Mouse (Mus musculus) cerebellum, adult 11 months (tissue): ENCODE data around the gene Clca4b.
"Not testable (repeated sequence)": the region's sequence is repeated elsewhere in the genome, so short reads cannot be mapped to it uniquely, and the experiment has no call there.

Source experiments
- DNase-seq: peaks from one replicate; pipeline ENCODE4 v3.0.0; 2022

The Clca4b gene

DNA sequence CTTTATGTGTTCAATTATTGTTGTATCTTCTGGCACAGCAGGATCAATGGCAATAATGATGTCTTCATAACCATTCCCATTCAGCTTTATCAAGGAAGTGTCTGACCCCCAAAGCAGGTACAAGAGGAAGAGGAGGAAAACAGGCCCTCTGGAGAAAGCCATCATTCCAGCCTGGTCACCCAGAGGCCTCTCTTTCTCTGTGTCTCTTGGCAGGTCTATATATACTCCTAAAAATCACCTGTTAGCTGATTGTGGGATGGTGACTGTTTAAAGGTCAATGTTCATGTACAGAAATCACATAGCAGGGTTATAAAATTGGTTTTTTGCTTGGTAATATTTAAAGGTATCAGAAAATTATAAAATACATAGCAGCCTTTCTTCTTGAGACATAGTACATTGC lies at the start of gene Clca4b:
Gene Clca4b (minus strand): TSS at position 195 of the 400 bp plus-strand sequence.
- no peak for DNase-seq

GRCm38 (mm10) chr3:144980551-144980950 lies 48.2 kb upstream of the Clca4b start:
- no peak for DNase-seq

DNA sequence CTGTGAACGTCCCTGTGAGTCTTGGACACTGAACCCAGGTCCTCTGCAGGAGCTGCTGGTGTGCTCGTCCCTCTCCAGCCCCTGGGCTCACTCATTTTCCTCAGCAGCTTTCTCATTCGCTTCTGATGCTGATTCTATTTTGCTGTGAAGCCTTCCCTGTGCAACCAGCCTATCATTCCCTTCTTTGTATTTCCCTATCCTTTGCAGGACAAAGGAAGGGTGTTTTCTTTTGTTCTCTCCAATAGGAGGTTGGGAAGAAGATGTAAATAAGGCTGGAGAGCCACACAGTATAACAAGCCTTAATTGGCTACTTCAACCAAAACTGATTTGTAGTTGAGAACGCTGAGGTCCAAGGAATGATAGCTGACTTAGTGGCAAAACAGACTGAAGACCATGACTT lies 45.3 kb upstream of the Clca4b start:
- no peak for DNase-seq

GRCm38 (mm10) chr3:144976091-144976490 lies 43.8 kb upstream of the Clca4b start:
- no peak for DNase-seq

GRCm38 (mm10) chr3:144974945-144975344 lies 42.6 kb upstream of the Clca4b start, which contains the start of gene Clca4a:
Gene Clca4a, minus strand, starts transcription at chr3:144975045.
- no peak for DNase-seq

DNA sequence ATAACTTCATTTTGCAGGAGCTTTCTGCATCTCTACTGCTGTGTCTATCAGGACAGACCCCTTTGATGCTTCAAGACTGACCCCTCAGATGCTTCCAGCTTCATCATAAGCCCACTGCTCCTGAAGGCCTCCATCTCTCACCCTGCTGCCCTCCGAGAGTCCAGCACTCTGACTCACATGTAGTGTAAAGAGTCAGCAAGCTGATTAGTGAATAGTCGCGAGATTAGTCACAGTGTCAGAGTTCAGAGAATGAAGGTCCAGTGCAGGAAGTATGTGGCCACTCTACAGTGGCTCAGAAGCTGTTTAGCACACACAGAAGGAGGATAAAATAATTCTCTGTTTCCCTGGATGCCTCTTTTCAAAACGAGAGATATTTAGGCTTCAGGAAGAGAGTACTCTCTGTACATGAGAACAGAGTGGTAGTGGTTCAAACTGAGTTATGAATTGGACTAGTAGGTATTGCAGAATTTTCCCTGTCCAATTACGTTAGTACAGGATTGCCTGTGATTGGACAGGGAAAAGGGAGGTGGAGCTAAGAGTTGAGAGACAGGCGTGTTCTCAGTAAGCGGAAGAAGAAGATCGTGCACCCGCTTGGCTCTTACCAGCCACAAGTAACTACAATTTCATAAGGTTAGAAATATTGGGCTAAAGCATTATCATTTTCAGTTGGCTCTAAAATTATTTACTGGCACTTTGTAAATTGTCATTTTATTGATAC lies 39.4 kb upstream of the Clca4b start:
- no peak for DNase-seq

GRCm38 (mm10) chr3:144969755-144970154 lies 37.4 kb upstream of the Clca4b start:
- no peak for DNase-seq

- DNase-seq: no peak
Observed at GRCm38 (mm10) chr3:144966074-144966473, 33.7 kb upstream of the Clca4b start.

DNA sequence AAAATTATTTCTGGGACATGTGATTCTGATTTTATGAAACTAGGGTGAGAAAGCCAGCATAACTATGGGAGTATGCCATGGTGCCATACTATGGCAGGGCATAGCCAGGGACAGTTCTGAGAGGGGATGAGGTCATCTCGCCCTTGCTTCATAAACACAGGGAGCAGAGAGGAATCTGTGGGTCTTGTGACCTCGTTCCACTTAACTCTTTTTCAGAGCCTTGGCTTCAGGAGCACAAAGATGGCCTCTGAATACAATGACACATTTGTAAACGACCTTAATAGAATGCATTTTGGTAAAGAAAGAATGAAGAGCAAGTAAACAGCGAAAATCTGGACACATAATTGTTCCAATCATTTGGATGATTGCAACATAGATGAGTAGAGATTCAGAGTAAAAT lies 18.5 kb upstream of the Clca4b start:
- DNase-seq: no peak

DNA sequence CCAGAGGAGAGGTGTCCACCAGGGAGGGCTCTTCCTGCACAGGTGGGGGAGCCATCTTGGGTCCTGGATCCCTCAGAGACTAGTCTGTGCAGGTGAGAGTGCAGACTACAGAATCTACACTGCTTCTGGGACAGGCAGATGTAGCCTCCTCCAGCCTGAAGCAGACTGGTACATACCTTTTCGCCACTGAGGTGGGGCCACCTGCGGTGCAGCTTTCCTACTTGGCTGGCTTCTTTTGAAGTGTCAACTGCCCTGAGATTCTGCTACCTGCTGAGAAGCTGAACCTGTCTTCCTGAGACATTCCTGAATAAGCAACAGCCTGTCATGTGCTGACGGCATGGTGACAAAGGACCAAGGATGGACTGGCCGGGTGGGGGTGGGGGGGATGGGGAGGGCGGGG lies 15.0 kb upstream of the Clca4b start:
- not testable (repeated sequence) for DNase-seq

GRCm38 (mm10) chr3:144933625-144934024 lies 1.3 kb upstream of the Clca4b start:
- not testable (repeated sequence) for DNase-seq

- no peak for DNase-seq
Observed at GRCm38 (mm10) chr3:144933011-144933491, 722 bp upstream of the Clca4b start.

- no peak for DNase-seq
Observed at GRCm38 (mm10) chr3:144914014-144914413, 18.3 kb downstream of the Clca4b start.

- no peak for DNase-seq
Observed at GRCm38 (mm10) chr3:144897042-144897678, 35.2 kb downstream of the Clca4b start.

DNA sequence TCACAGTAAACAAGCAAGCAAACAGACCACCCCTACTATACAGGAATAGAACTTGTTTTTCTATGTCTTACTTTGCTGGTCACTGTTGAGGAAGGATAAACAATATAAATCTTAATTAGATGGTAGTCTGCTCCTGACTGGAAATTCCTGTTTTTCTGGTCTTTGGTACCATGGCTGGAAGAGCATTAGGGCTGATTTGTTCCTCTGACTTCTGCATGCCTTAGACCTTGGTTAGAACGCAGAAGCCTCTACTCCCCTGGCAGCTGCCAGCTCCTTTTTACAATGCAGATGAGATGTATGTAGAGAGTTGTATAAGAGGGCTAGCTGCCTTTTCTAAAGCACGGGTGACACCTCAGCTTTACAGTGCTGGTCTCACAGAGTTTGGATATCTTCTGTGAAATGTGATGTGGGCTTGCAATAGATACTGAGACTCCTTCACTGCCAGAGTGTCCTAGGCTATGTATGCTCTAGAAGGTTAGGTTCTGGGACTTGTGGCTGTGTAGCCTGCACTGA lies 42.0 kb downstream of the Clca4b start:
- no peak for DNase-seq

GRCm38 (mm10) chr3:144886957-144887356 lies 45.4 kb downstream of the Clca4b start:
- no peak for DNase-seq

- not testable (repeated sequence) for DNase-seq
Observed at GRCm38 (mm10) chr3:144872012-144872411, 60.3 kb downstream of the Clca4b start.
